Mouse (Mus musculus): Measurements from ENCODE around the gene Gstm1.
"Not testable (repeated sequence)": the region's sequence is repeated elsewhere in the genome, so short reads cannot be mapped to it uniquely, and the experiment has no call there.

Gstm1 gene

DNA sequence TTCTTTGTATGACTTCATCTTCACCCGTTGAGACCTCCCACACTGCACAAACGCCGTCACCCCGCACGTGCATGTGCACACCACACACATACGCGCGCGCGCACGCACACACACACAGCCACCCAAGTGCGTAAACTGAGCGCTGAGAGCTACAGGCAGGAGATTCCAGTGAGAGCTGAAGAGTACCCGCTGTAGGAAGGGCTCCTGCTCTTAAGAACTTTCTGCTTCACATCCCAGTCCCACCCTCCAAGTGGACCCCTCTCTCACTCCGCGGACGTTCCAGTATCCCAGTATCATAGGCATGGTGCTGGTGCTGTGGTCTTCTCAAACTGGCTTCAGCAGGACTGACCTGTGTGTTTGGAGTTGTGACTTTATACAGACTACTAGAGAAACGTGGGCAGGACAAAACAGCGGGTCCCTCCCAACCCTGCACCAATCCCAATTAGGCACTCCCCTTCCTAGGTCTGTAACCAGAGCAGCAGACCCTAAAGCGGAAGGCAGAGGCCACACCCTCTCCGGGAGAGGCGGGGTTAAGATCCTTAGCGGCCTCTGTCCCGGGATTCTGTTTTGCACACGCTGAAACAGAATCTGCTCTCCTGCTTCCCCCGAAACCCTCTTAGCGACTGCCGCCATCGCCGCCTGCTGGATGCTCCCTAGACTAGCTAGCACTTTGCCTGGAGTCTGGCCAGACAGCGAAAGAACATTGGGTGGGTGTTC is at the start of gene Gstm1:
TSS of gene Gstm1 (minus strand) at position 501 of the 717 bp plus-strand sequence.
- peak; percentile 97 for DNase-seq (ENCODE audit: low spot score)

DNA sequence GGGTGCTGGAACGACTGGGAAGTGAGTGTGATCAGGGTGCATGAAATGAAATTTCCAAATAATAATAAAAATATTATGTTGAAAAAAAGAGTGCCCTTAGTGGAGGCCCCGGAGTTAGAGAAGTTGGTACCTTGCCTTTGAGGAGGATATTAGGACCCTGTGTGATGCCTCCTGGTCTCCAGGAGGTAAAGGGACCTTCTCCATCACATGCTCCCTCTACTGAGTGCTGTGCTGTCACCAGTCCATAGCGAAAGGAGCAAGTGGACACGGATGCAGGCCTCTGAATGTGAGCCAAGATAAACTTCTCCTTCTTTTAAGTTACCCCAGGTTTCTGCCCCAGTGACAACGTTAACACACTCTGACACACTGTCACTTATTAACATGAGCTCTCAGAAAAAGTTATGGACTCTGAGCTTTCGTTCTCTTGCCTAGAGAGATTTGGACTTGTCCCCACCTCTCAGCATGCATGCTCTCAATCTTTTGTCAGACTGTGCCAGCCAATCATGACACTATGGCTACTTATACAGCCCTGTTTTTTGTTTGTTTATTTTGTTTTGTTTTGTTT is 49.7 kb upstream of the Gstm1 start:
- DNase-seq (ENCODE audit: low spot score) = no peak

DNA sequence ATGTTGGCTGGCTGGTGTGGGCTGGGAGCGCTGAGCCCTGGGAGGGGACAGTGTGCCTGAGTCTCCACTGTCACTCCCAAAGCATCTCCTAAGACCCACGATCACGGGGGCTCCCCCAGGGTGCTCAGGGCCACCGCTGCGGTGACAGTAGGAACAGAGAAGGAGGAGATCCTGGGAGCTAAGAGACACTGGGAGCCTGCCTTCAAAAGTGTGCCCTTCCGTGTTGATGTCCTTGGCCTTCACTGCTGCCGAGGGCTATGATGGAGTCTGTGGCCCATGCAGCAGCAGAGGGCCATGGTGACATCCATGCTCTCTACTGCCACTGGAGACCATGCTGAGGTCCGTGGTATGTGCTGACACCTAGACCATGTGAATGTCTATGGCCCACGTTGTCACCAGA is 47.8 kb upstream of the Gstm1 start:
- no peak for DNase-seq (ENCODE audit: low spot score)

DNA sequence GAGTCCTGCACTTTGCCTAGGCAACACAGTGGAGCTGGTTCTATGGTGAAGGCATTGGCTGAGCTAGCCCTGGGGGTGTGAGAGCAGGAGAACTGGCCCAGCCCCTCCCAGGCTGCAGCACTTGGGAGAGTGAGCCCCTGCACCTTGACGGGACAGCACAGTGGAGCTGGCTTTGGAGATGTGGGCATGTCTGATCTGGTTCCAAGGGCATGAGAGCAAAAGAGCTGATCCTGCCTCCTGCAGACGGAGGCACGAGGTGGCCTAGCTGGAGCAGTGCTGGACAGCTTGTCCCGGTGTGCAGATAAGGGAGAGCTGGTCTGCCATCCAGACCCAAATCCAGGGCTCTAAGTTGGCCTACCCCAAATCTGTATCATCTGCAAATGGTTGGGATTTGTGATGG is 46.9 kb upstream of the Gstm1 start:
- DNase-seq (ENCODE audit: low spot score) = no peak

DNA sequence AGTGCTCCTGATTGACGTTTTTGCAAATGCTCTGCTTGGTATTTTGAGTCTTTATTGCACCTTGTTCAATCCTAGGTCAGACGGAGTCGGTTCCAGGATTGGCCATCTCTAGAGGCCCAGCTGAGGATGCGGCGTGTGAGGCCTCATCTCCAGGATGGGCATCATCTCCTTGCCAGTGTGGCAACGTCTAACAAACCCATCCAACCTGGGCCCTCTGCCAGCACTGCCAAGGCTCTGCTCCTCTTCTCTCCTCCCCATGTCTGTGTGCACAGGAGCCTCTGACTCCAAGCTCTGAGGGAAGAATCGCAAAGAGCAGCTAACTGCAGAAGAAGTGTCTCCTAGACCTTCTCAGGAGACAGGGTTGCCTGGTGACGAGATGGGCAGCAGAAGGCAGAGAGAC is 44.9 kb upstream of the Gstm1 start:
- no peak for DNase-seq (ENCODE audit: low spot score)

DNA sequence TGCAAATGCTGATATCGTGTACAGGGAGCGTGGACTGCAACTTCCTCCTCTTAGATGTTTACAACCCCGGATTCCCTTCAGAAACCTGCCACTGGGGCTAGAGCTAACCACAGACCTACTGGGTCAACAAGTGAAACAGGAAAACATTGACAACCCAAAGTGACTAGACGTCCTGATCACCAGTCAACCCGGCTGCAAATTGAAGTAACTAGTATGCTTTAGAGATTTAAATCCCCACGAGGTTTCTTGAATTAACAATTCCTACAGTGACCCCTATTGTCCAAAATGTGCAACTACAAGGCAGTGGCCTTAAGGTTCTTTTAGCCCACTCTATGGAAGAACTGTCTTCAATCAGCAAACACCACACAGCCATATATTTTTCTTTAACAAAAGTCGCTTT is 43.6 kb upstream of the Gstm1 start:
- DNase-seq (ENCODE audit: low spot score) = peak; percentile 65

DNA sequence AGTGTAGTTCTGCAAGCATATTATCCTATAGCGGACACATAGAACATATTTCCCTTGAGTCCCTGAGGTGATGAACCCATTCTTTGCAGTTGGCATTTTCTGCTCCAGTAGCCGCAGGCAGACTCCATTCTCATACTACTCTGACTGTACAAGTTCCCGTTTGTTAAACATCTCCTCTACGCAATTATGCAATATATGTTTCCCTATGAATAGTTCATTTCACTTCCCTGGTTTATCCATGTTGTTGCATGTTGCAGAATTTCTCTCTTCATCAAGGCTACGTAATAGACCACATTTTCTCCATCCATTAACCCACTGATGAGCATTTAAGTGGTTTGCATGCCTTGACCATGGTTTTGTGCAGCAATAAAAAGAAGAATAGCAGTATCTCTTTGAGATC is 32.7 kb upstream of the Gstm1 start:
- no peak for DNase-seq (ENCODE audit: low spot score)

DNA sequence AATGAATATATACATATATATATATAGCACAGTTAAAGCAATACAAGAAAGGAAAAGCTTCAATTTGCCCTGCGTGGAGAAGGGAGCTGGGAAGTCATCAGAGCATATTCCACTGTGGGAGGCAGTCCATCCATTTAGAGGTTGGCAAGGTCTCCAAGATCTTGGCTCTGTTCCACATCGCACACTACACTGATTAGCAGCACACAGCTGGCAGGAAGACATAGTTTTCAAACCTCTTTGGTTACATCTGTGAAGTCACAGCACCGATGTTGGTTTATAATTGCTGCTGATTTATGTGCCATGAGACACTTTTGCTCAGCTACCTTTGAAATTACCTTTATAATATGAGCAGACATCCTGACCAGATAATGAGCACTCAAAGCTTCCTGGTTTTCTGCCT is 30.5 kb upstream of the Gstm1 start:
- no peak for DNase-seq (ENCODE audit: low spot score)

DNA sequence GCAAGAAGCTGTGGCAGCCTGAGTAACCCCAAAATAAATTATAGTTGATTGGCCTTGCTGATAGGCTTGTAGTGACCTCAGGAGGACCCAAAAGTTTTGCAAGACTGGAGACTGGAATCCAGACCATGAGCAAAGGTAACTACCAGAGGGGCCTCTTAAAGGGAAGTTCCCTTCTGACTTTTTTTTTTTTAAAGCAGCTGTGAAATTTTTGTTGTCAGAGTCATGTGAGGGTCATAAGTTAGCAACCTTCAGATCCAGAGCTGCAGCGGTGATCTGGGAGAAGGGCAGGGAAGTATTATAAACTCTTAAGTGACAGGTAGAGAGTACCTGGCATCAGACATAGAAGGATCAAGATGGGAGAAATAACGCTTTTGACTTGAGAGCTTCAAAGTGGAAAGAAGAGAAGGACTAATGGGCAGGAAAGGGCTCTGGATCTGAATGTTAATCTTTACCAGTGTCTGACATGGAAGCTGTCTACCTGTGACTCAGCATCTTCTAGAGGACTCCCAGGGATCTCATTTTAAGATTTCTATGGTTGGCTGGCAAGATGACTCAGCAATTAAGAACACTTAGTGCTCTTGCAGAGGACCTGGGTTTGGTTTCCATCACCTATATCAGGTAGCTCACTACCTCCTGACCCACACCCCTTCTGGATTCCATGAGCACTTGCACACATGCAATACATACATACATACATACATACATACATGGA is 29.3 kb upstream of the Gstm1 start:
- DNase-seq (ENCODE audit: low spot score) = no peak

DNA sequence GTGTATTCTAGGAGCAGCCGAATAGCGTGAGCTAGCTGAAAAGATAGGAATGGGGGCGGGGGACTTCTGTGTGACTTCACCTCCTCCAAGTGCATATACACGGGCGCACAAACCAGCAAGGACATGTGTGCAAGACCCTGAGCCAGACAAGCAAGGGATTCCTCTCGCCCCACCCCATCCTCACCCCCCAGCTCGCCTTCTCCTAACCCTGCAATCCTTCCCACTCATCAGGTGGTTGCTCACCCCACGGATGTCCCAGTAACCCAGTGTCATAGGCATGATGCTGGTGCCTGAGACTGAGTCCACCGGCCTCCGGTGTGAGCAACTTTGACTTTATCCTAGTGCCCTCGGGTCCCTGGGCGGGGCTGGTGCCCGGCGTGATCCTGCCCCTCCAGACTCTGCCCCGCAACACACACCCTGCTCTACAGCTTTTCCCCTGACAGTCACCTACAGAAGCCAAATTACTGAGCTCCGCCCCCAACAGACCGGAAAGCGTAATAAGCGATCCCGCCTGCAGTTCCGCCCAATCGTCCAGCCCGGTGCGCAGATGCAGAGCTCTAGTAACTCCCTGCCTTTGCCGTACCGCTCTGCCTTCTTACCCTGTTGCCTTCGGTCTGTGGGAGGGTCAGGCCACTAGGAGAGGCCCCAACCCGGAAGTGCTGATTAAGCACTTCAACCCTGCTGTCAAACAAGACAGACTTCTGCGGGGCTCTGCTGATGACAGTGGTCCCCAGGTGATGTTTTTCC is 26.8 kb upstream of the Gstm1 start, which contains the start of gene Gstm4:
TSS of gene Gstm4 (minus strand) at position 501 of the 747 bp plus-strand sequence.
- DNase-seq (ENCODE audit: low spot score) = peak; percentile 86

DNA sequence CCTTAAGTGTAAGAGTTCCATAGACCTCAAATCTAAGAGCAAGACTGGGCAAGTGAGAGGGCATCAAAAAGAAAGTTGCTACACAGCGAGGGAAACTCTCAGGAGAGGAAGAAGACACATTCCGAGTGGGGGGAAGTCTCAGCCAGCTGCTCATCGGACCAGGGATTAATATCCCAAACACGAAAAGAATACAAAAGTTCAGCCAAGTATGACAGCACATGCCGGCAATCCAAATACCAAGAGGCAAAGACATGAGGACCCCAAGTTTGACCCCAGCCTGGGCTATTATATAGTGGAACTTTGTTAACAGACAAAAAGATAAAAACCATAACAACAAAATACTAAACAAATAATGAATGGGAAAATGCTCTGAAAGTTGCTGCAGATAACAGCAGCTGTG is 15.4 kb upstream of the Gstm1 start:
- no peak for DNase-seq (ENCODE audit: low spot score)

DNA sequence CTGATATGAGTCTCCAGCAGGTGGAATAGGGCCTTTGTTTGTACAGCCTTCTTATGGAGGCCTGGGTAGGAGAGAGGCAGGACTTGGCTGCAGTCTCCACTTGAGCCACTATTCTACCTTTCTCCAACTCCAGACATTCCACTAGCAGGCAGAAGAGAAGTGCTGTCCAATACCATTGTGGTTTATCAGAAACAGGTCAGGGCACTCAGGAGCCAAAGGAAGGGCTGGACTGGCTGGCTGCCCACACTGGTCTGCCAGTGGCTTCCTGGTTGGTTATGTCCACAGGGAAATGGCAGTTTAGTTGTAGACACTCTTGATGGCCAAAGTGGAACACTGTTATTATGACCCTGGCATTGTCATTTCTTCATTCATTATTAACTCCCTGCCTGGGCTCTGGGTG is 14.3 kb upstream of the Gstm1 start:
- no peak for DNase-seq (ENCODE audit: low spot score)

DNA sequence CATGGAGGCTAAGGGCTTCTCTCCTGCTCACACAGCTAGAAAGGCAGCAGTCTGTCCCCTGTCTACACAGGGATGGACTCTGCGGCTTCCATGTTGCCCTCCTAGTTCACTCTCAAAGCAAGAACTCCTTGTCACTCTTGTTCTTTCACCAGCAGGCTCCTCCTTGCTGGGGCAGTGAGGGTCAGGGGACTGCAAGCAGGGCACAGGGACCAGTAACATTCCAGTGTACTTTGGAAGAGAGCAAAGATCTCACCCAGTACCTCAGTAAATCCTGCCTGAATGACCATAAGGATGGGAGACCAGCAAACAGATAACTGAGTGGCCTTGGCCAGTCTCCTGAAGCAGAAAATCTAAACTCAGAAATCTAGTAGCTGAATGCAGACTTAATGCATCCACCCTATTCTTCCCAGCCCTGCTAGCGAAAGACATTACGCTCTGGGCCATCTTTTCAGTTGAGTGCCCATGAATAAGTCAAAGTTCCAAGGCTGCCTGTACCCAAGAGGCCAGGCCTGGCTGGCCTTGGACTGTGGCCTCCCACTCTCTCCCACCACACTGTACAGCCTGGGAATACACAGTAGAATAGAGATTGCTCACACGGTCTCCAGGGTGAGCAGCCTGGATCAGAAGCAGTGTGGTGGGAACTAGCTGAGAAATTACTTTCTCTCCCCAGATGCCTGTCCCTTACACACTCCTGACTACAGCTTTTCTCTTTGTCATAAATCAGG is 11.0 kb upstream of the Gstm1 start:
- no peak for DNase-seq (ENCODE audit: low spot score)

DNA sequence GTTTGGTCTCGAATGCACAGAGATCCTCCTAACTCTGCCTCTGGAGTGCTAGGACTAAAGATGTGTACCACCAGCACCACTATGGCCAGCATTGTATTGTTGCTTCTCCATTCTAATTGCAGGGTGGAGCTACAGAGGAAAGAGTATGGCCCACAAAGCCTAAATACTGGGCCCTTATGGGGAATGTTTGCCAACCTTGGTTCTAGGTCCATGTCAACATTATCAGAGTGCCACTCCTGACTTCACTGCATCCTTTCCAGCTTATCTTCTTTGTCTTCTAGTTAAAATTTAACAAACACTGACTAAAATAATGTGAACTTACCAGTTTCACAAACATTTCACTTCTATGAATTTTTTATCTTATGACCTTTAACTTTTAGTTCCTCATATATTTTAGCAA is 8.8 kb upstream of the Gstm1 start:
- no peak for DNase-seq (ENCODE audit: low spot score)

DNA sequence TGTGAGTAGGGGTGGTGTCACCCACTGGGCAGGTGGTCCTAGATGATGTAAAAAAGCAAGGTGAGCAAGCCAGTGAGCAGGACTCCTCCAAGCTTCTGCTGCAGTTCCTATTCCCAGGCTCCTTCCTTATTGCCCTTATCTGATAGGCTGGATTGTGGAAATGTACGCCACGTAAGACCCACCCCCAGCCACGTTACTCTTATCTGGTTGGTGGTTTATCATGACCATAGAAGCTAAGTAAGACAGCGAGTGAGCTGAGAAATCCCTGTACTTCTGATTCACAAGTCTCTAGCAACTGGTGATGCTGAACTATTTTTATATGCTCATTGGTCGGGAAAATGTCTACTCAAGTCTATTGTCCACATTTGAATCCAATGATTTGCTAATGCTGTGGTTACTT is 8.3 kb upstream of the Gstm1 start:
- no peak for DNase-seq (ENCODE audit: low spot score)

DNA sequence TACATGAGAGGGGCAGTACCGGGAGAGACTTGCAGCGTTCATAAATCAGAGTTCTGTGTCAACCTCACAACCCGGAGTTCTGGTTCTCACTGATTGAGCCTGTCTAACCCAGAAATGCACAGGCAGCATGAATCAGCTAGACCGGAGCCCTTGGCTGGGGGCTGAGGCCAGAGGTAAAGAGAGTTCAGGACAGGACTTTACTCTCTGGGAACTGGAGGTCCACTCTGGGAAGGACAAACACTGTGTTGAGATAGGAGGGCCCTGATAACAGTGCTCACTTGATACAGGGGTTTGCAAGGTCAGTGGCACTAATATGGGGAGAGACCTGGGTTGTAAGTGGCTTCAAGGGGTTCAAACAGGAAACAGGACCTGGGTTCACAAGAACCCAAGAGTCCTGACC is 7.5 kb upstream of the Gstm1 start:
- no peak for DNase-seq (ENCODE audit: low spot score)

DNA sequence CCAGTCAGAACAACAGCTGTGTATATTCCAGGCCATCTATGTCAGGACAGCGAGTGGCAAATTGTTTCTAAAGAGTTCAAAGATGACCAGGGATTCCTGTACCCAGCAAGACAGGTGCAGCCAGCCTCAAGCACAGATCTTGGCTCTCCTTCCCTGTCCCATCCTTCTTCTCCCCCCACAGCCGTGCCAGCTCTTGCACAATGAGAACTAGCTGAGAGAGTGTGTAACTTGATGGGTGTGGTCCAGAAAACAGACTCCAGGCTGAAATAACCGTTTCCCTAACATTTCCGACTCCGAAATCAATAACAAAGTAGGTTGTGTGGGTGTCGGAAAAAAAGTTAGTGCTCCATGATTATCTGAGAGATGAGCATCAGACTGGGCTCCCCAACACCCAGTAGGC is 4.9 kb upstream of the Gstm1 start:
- no peak for DNase-seq (ENCODE audit: low spot score)

DNA sequence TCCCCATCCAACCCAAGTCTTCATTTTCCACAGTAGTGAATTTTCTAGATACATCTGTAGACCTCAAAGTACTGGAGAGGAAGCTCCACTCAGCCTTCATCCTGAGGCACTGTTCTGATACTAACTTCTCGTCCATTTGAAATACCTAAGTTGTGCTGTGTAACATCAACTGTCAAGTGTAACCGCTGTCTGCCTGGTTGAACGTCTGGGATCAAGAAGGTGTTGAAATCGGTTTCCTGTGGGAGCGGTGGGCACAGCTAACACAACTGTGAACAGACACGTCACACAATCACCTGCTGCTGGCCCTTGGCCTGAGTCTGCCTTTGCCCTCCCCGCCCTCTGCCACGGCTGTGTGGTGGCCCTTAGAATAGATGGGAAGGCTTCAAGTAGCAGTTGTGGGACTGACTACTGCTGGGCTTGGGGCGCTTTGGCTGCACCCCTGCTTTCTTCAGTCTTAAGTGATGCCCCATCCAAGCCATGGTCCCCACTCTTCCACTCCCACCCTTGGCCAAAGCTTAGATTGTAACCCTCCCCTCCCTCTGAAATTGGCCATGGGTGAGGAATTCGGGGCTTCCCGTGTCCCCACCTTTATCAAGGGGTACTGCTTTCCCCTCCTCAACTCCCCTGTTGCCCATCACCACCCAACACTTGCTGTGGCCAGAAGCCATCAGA is 2.7 kb upstream of the Gstm1 start:
- not testable (repeated sequence) for DNase-seq (ENCODE audit: low spot score)

DNA sequence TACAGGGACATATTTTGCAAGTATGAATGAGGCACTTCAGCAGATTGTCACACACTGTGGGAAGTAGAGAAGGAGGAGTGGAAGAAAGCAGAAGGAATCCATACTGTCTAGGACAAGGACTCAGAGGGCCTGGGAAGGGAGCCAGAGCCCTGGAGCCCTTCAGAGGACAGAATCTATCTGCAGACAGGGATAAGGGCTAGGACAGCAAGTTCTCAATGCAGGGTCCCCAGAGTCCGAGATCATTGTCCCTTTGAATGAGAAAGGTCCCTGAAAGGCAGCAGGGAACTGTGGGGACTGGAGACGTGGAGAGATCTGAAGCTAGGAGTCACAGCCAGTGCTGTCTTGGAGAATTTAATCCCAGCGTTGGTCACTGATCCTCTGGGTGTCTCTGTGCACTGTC is 1.5 kb upstream of the Gstm1 start:
- DNase-seq (ENCODE audit: low spot score) = not testable (repeated sequence)

DNA sequence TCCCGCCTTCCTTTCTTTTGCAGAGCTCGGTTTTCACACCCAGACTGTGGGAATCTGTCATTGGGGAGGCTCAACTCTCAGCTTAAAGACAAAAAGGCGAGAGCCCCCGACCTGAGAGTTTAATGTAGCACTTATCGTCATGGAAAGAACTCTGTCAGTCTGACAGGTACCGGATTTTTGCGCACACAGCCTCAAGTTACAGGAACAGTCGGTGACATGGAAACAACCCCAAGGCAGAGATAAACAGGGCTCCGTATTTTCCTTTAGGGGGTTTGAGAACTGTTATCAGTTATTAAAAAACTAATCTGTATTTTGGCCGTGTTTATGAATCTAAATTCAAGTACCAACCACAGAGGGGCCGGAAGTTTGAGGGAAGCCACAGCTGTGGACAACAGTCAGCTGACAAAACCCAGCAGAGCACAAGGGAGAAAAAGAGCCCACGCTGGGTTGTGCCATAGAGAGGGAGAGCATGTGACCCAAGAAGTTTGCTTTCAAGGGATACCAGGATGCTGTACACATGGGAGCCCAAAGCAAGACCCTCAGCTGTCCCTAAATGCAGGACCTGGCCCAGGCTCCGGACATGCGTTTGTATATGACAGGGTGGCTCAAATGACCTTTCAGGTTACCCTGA is 532 bp upstream of the Gstm1 start:
- DNase-seq (ENCODE audit: low spot score) = no peak

DNA sequence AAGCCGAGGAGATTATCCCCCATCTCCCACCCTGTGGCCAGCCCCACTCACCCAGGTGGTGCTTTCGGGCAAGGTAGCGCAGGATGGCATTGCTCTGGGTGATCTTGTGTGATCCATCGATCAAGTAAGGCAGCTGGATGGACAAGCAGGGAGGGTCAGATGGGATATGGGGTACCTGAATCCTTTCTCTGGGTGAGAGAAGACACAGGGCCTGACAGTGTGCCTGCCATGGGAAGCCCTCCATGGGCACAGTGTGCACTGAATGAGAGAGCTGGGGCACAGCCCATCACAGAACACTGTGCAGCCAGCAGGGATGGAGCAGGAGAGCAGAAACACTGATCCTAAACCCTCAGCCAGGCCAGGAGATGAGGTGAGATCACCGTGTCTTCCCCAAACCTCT is 1.3 kb downstream of the Gstm1 start:
- DNase-seq (ENCODE audit: low spot score) = not testable (repeated sequence)

Measured in testis, postnatal 10 days (tissue).